Mouse (Mus musculus): ENCODE results near the gene Palmd. TPM values are rescaled to one million over a fixed set of nuclear protein-coding genes. Genes with fewer than 3 reads are reported as not detected.

Palmd gene
- polyA plus RNA-seq, 2 experiments: 12.4 to 19.0 TPM

DNA sequence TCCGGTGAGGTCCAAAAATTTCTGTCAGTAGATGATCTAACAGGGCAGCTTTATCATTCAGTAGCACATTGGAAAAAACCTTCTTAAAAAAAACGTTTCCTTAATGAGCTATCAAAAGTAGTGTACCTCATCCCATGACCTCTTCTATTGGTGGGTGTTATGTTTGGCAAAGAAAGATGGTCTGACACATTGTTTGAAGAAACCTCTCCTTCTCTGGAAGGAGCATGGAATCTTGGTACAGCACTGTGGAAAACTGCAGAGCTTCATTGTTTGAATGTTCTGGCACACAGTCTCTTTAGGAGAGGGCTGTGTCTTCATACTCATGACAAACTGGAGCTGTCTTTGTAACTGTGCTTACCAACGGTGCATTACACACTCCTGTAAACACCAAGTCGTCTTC, 5.6 kb downstream of the Palmd start:
- H3K4me3 ChIP-seq (replicated peaks; ENCODE audit: low read length): no peak overlapping the region
- no peak overlapping the region for H3K9ac ChIP-seq (ENCODE audit: low read depth, low read length, severe bottlenecking)
- no peak overlapping the region for H3K27ac ChIP-seq (replicated peaks; ENCODE audit: low read depth, low read length)
- no peaks in the 10 kb centered on the region for H3K27me3 ChIP-seq (ENCODE audit: control insufficient read depth, insufficient read depth, low read length)
- peaks cover 3% of the 10 kb centered on the region for H3K4me1 ChIP-seq (ENCODE audit: control insufficient read depth, insufficient read depth, low read length)
- H3K4me2 ChIP-seq (replicated peaks; ENCODE audit: low read depth, low read length, severe bottlenecking): no peak overlapping the region
- H3K36me3 ChIP-seq (ENCODE audit: control insufficient read depth, insufficient read depth, low read length): no peaks in the 10 kb centered on the region
- DNase-seq (ENCODE audit: low spot score): no peak
- no peaks in the 10 kb centered on the region for H3K9me3 ChIP-seq (ENCODE audit: control insufficient read depth, low read length)
- no peak for TF ChIP-seq POLR2A (IDR thresholded peaks at IDR 0.05; ENCODE audit: borderline replicate concordance, extremely low read depth, insufficient read depth, insufficient read length)
- no peak for ATAC-seq (ENCODE audit: low FRiP score, low read depth)
- 71% methylated on average over 4 of the region's 4 CpGs for WGBS

DNA sequence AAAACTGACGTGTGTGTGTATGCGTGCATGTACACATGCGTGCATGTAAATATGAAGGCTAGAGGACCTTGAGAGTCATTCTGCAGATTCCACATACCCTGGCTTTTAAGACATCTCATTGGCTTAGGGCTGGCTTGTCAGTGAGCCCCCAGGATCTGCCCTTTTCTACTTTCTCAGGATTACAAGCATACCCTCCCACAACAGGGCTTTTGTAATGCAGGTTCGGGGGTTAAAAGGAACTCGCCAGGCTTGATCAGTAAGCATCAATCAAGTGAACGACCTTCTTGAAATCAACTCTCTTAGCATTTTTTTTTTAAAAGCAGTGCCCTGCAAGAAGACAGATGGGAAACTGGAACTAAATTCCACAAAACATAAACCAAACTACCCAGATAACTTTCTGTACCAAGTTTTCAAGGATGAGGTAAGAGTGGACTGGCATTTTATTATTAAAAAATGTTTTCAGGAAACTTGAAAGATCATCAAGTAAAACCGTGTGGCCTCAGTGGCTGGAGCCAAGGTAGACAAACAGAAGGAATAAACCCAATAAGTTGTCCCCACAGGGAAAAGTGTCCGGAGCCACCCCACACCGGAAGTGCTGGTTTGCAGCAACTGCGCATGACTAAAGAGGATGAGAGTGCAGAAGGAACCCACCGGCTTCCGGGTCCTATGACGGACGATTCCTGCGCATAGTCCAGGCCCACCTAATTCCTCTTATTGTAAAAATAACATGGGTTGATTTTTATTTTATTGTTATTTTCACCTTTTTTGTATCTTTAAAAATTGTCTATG, 7.2 kb downstream of the Palmd start:
- Histone ChIP-seq H3K9me3 (ENCODE audit: control insufficient read depth, low read length) (no peaks in the 10 kb centered on the region), H3K4me2 (replicated peaks; ENCODE audit: low read depth, low read length, severe bottlenecking) (no peak overlapping the region), H3K4me1 (ENCODE audit: control insufficient read depth, insufficient read depth, low read length) (no peaks in the 10 kb centered on the region), H3K27ac (replicated peaks; ENCODE audit: low read depth, low read length) (no peak overlapping the region), H3K9ac (ENCODE audit: low read depth, low read length, severe bottlenecking) (no peak overlapping the region), H3K4me3 (replicated peaks; ENCODE audit: low read length) (no peak overlapping the region), H3K27me3 (ENCODE audit: control insufficient read depth, insufficient read depth, low read length) (no peaks in the 10 kb centered on the region), H3K36me3 (ENCODE audit: control insufficient read depth, insufficient read depth, low read length) (no peaks in the 10 kb centered on the region)
- 78% methylated on average over 15 of the region's 15 CpGs for WGBS
- no peak for ATAC-seq (ENCODE audit: low FRiP score, low read depth)
- TF ChIP-seq POLR2A (IDR thresholded peaks at IDR 0.05; ENCODE audit: borderline replicate concordance, extremely low read depth, insufficient read depth, insufficient read length): no peak
- no peak for DNase-seq (ENCODE audit: low spot score)

DNA sequence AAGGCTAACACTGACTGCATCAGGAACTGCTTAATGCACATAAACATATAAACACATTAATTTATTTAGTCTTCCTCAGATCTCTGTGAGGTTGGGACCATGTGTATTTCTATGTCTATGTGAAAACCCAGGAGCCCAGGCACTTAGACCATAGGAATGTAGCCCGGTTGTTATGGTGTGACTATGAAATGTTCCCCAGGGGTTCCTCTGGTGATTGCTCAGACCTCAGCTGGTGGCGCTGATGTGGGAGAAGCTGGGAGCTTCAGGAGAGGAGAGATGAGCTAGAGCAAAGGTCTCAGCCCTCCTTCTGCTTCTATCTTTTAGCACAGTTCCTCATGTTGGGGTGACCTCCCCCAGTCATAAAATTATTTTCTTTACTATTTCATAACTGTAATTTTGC, 8.4 kb downstream of the Palmd start:
- Histone ChIP-seq H3K9me3 (ENCODE audit: control insufficient read depth, low read length) (no peaks in the 10 kb centered on the region), H3K27me3 (ENCODE audit: control insufficient read depth, insufficient read depth, low read length) (no peaks in the 10 kb centered on the region), H3K4me2 (replicated peaks; ENCODE audit: low read depth, low read length, severe bottlenecking) (no peak overlapping the region), H3K4me1 (ENCODE audit: control insufficient read depth, insufficient read depth, low read length) (no peaks in the 10 kb centered on the region), H3K36me3 (ENCODE audit: control insufficient read depth, insufficient read depth, low read length) (no peaks in the 10 kb centered on the region), H3K4me3 (replicated peaks; ENCODE audit: low read length) (no peak overlapping the region), H3K27ac (replicated peaks; ENCODE audit: low read depth, low read length) (no peak overlapping the region), H3K9ac (ENCODE audit: low read depth, low read length, severe bottlenecking) (no peak overlapping the region)
- TF ChIP-seq POLR2A (IDR thresholded peaks at IDR 0.05; ENCODE audit: borderline replicate concordance, extremely low read depth, insufficient read depth, insufficient read length): no peak
- ATAC-seq (ENCODE audit: low FRiP score, low read depth): no peak
- no peak for DNase-seq (ENCODE audit: low spot score)
- 72% methylated on average over 2 of the region's 2 CpGs for WGBS

DNA sequence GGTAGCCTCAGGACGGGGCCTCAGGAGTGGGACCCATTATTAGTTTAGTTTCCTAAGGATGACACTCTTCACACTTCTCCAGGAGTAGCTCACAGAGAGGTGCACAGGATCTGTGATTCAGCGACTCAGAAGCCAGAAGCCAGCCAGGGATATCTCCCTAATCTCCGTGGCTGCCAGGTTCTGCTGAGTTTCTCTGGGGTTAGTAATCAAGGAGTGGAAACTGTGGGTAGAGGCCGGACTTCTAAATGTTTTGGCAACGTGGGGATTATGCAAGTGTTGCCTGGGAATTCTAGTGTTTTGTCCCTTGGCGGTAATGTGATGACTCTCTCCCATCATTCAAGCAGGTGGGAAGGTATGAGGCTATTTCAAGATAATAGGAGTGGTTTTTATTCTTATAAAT, 13.7 kb downstream of the Palmd start:
- Histone ChIP-seq H3K9me3 (ENCODE audit: control insufficient read depth, low read length) (no peaks in the 10 kb centered on the region), H3K27ac (replicated peaks; ENCODE audit: low read depth, low read length) (no peak overlapping the region), H3K4me2 (replicated peaks; ENCODE audit: low read depth, low read length, severe bottlenecking) (no peak overlapping the region), H3K36me3 (ENCODE audit: control insufficient read depth, insufficient read depth, low read length) (no peaks in the 10 kb centered on the region), H3K27me3 (ENCODE audit: control insufficient read depth, insufficient read depth, low read length) (no peaks in the 10 kb centered on the region), H3K9ac (ENCODE audit: low read depth, low read length, severe bottlenecking) (no peak overlapping the region), H3K4me3 (replicated peaks; ENCODE audit: low read length) (no peak overlapping the region), H3K4me1 (ENCODE audit: control insufficient read depth, insufficient read depth, low read length) (no peaks in the 10 kb centered on the region)
- WGBS: 65% methylated on average over 6 of the region's 6 CpGs
- ATAC-seq (ENCODE audit: low FRiP score, low read depth) (no peak), DNase-seq (ENCODE audit: low spot score) (no peak)
- TF ChIP-seq POLR2A (IDR thresholded peaks at IDR 0.05; ENCODE audit: borderline replicate concordance, extremely low read depth, insufficient read depth, insufficient read length): no peak

DNA sequence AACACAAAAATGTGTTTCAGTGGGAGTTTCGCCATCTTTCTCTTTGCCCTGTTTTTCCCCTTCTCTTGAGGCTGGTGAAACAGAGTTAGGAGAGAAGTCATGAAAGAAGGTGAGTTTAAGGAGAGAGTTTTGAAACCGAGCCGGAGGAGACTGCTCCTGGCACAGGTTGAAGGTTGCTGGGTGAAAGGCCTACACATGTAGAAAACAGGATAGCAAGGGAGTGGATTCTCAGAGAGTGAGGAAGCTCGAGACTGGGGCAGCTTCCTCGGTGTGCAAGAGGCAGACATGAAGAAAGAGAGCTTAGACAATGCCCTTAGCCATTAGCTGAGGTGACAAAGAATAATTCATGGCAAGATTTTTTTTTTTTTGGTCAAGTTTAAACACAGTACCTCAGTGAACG, 15.4 kb downstream of the Palmd start:
- H3K27me3 ChIP-seq (ENCODE audit: control insufficient read depth, insufficient read depth, low read length): no peaks in the 10 kb centered on the region
- ATAC-seq (ENCODE audit: low FRiP score, low read depth) (no peak), DNase-seq (ENCODE audit: low spot score) (no peak)
- H3K4me2 ChIP-seq (replicated peaks; ENCODE audit: low read depth, low read length, severe bottlenecking): no peak overlapping the region
- 77% methylated on average over 6 of the region's 6 CpGs for WGBS
- H3K9ac ChIP-seq (ENCODE audit: low read depth, low read length, severe bottlenecking): no peak overlapping the region
- no peak overlapping the region for H3K27ac ChIP-seq (replicated peaks; ENCODE audit: low read depth, low read length)
- H3K36me3 ChIP-seq (ENCODE audit: control insufficient read depth, insufficient read depth, low read length): no peaks in the 10 kb centered on the region
- no peaks in the 10 kb centered on the region for H3K9me3 ChIP-seq (ENCODE audit: control insufficient read depth, low read length)
- no peak for TF ChIP-seq POLR2A (IDR thresholded peaks at IDR 0.05; ENCODE audit: borderline replicate concordance, extremely low read depth, insufficient read depth, insufficient read length)
- H3K4me1 ChIP-seq (ENCODE audit: control insufficient read depth, insufficient read depth, low read length): no peaks in the 10 kb centered on the region
- no peak overlapping the region for H3K4me3 ChIP-seq (replicated peaks; ENCODE audit: low read length)

Measured in limb, embryonic 14.5 days (tissue).